Mouse (Mus musculus): ENCODE data around the gene Spag7.

- no peak for TF ChIP-seq CTCF (IDR thresholded peaks at IDR 0.05; ENCODE audit: control insufficient read depth, insufficient read depth, insufficient replicate concordance, low read depth, low read length)
- no peak for TF ChIP-seq POLR2A (IDR thresholded peaks at IDR 0.05; ENCODE audit: control insufficient read depth, low read depth, low read length)
Observed at GRCm38 (mm10) chr11:70681170-70681569, 12.0 kb upstream of the Spag7 start.
